Comparison of ENCODE assay signal across 8 mouse cellular contexts in the genomic region with DNA sequence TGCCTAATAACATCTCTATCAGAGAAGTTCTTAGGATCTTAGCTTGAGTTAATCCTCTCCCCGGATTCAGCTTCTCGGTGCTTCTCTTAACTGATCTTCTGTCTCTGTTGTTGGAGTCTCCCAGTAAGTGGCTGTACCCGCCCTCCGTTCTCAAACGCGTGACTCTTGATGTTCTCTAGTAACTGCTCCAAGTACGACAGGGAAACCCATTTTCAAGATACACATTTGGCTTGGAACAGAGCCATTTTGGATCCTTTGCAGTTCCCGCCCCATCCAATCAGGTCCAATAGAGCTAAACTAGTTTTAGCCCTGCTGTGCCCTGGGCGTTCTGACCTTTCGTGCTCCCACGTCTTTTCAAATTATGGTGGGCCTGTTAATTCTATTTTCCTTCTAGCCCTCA. TPM values are rescaled to one million over a fixed set of nuclear protein-coding genes. Genes with fewer than 3 reads are reported as not detected.
A peak's percentile ranks its signal among the peaks of the same experiment; 100 is the strongest.
DNase-seq lines count a peak whose midpoint lies in the region; ATAC-seq and TF ChIP-seq lines count a peak whose summit lies in the region.

No protein-coding gene starts in this region.

- peak overlapping the region; percentile 73 for H3K4me3 ChIP-seq in heart, embryonic 12.5 days
- H3K4me3 ChIP-seq in MEL (ENCODE audit: control insufficient read depth in 1 of 2, insufficient read depth in 1 of 2, low read depth in 2 of 2, low read length in 2 of 2), result peak overlapping the region; percentile 77 to 97
- H3K4me3 ChIP-seq in midbrain, postnatal 0 days (ENCODE audit: low read depth, low read length), result peak overlapping the region; percentile 62

- peak overlapping the region; percentile 79 for H3K9ac ChIP-seq in heart, embryonic 12.5 days
- peak overlapping the region; percentile 90 for H3K9ac ChIP-seq in MEL (ENCODE audit: control insufficient read depth, low read depth, low read length, poor library complexity, severe bottlenecking)
- peak overlapping the region; percentile 70 for H3K9ac ChIP-seq in midbrain, postnatal 0 days (replicated peaks; ENCODE audit: low read length, poor library complexity, severe bottlenecking)

- TF ChIP-seq POLR2A in MEL (IDR thresholded peaks at IDR 0.05; ENCODE audit: control insufficient read depth in 1 of 2, insufficient read depth in 1 of 2, low read depth in 1 of 2, low read length in 2 of 2, poor library complexity in 1 of 2), result no peak; a peak in 1 of 4 replicates

- WGBS in heart, embryonic 12.5 days, result 17% methylated on average over 11 of the region's 11 CpGs
- 6% methylated on average over 11 of the region's 11 CpGs for WGBS in large intestine, adult 2 months
- WGBS in midbrain, postnatal 0 days, result 11% methylated on average over 11 of the region's 11 CpGs

- DNase-seq in heart, postnatal 4 days, result no peak
- peak; percentile 79 for DNase-seq in MEL (ENCODE audit: low read depth, low spot score)
- peak; percentile 21 for DNase-seq in large intestine, adult 2 months (ENCODE audit: low read depth, low spot score)
- DNase-seq in midbrain, postnatal 0 days (ENCODE audit: low spot score), result no peak
- no peak for DNase-seq in frontal cortex, adult 2 months (ENCODE audit: extremely low spot score in 1 of 2, low spot score in 1 of 2)
- no peak for DNase-seq in ovary, postnatal 36 days (ENCODE audit: low spot score)

- TF ChIP-seq EP300 in MEL (IDR thresholded peaks at IDR 0.05; ENCODE audit: low read depth in 1 of 2, low read length in 2 of 2), result no peak

- H3K27ac ChIP-seq in heart, embryonic 12.5 days (ENCODE audit: poor library complexity, severe bottlenecking), result peak overlapping the region; percentile 82
- H3K27ac ChIP-seq in MEL (ENCODE audit: control insufficient read depth, low read depth, low read length), result peak overlapping the region; percentile 87
- H3K27ac ChIP-seq in midbrain, postnatal 0 days (ENCODE audit: low read depth, low read length), result peak overlapping the region; percentile 91

- no peaks in the 10 kb centered on the region for H3K27me3 ChIP-seq in heart, embryonic 12.5 days (replicated peaks)
- no peaks in the 10 kb centered on the region for H3K27me3 ChIP-seq in MEL (ENCODE audit: control insufficient read depth in 1 of 2, insufficient read depth in 2 of 2, low read length in 2 of 2)
- H3K27me3 ChIP-seq in midbrain, postnatal 0 days (ENCODE audit: insufficient read depth, low read length), result no peaks in the 10 kb centered on the region

- no peak for TF ChIP-seq CTCF in MEL (IDR thresholded peaks at IDR 0.05 in 2 of 3, conservative IDR thresholded peaks at IDR 0.05 in 1 of 3; ENCODE audit: control insufficient read depth in 1 of 3, insufficient read depth in 1 of 3, low read depth in 2 of 3, low read length in 3 of 3, poor library complexity in 1 of 3, severe bottlenecking in 1 of 3)
- no peak for TF ChIP-seq CTCF in midbrain, postnatal 0 days (IDR thresholded peaks at IDR 0.05)

- H3K9me3 ChIP-seq in heart, embryonic 12.5 days (replicated peaks), result no peaks in the 10 kb centered on the region
- H3K9me3 ChIP-seq in MEL (replicated peaks; ENCODE audit: insufficient read depth, low read length), result no peaks in the 10 kb centered on the region
- H3K9me3 ChIP-seq in midbrain, postnatal 0 days (ENCODE audit: low read length), result no peaks in the 10 kb centered on the region

- H3K79me2 ChIP-seq in MEL (ENCODE audit: control insufficient read depth, insufficient read depth, low read length, poor library complexity), result peaks cover 4% of the 10 kb centered on the region

- TF ChIP-seq RAD21 in MEL (IDR thresholded peaks at IDR 0.05; ENCODE audit: low read depth, low read length), result no peak

- ATAC-seq in heart, embryonic 12.5 days (ENCODE audit: insufficient number of reproducible peaks, low FRiP score), result 0 out of 2 replicates have a peak, but pooled peaks have one; percentile 6
- peak; percentile 21; the same call in 1 of the 2 replicates for ATAC-seq in erythroblast, adult 5-6 weeks (replicated peaks; ENCODE audit: low FRiP score, poor library complexity, severe bottlenecking)
- no peak for ATAC-seq in midbrain, postnatal 0 days (ENCODE audit: low FRiP score)

- peaks cover 5% of the 10 kb centered on the region for H3K4me1 ChIP-seq in heart, embryonic 12.5 days (replicated peaks)
- peaks cover 4 to 14% of the 10 kb centered on the region in 2 experiments for H3K4me1 ChIP-seq in MEL (ENCODE audit: control insufficient read depth in 1 of 2, insufficient read depth in 2 of 2, low read length in 2 of 2)
- peaks cover 6% of the 10 kb centered on the region; the same call in 1 of the 2 replicates for H3K4me1 ChIP-seq in midbrain, postnatal 0 days (ENCODE audit: insufficient read depth, low read length)

- H3K4me2 ChIP-seq in heart, embryonic 12.5 days, result peak overlapping the region; percentile 82
- H3K4me2 ChIP-seq in midbrain, postnatal 0 days (ENCODE audit: low read depth, low read length, poor library complexity, severe bottlenecking), result peak overlapping the region; percentile 76

- H3K36me3 ChIP-seq in heart, embryonic 12.5 days, result peaks cover 6% of the 10 kb centered on the region; the same call in 1 of the 2 replicates
- peaks cover 0 to 23% of the 10 kb centered on the region in 2 experiments; a peak in 2 of 4 replicates for H3K36me3 ChIP-seq in MEL (ENCODE audit: control insufficient read depth in 1 of 2, insufficient read depth in 2 of 2, low read length in 2 of 2)
- H3K36me3 ChIP-seq in midbrain, postnatal 0 days (ENCODE audit: insufficient read depth, low read length), result no peaks in the 10 kb centered on the region

TF ChIP-seq in MEL, 35 proteins besides CTCF, POLR2A, EP300 and RAD21:
- TF ChIP-seq MXI1 (IDR thresholded peaks at IDR 0.05; ENCODE audit: low read depth, low read length) (peak; percentile 50; the same call in 1 of the 2 replicates), SIN3A (IDR thresholded peaks at IDR 0.05; ENCODE audit: low read length) (peak; percentile 23; the same call in 1 of the 2 replicates), KAT2A (conservative IDR thresholded peaks at IDR 0.05; ENCODE audit: low read depth, low read length) (no peak), JUND (IDR thresholded peaks at IDR 0.05; ENCODE audit: low read depth, low read length) (no peak)

RNA-seq across cellular contexts. Expression of gene Ccdc14, which starts 0.7 kb away (rescaled TPM):
- 7.0 and 8.5 TPM in 2 replicates for polyA plus RNA-seq in heart, embryonic 12.5 days (2016; fragmentation: Nextera tagmentation; extraction: Ambion mirVana)
- total RNA-seq in heart, postnatal 4 days (2021), result 1 to 10 TPM; 8.0 to 8.5 TPM
- 5.8 and 6.5 TPM in 2 replicates for total RNA-seq in MEL (2012; rRNA removed)
- polyA plus RNA-seq in MEL (2012; ENCODE audit: insufficient read depth in 1 of 2, insufficient read length in 2 of 2, low read depth in 1 of 2, low replicate concordance in 2 of 2, missing spikeins in 1 of 2), result 1 to 10 TPM in 1 of 2 experiments, not detected in 1; 8.2 TPM
- total RNA-seq in erythroblast, adult 5-6 weeks (2015; ENCODE audit: low replicate concordance), result 2.1 and 3.1 TPM in 2 replicates
- 1.4 and 2.0 TPM in 2 replicates for total RNA-seq in erythroblast, adult 5-6 weeks (2017; ENCODE audit: low replicate concordance)
- 1.7 and 2.1 TPM in 2 replicates for polyA plus RNA-seq in large intestine, adult 2 months (2012; rRNA removed)
- total RNA-seq in midbrain, postnatal 0 days (2014; rRNA removed), result 2.9 and 5.6 TPM in 2 replicates
- 1.8 and 2.2 TPM in 2 replicates for polyA plus RNA-seq in midbrain, postnatal 0 days (2015; fragmentation: Nextera tagmentation; extraction: Ambion mirVana)
- polyA plus RNA-seq in frontal cortex, adult 2 months (2012; rRNA removed), result 2.8 TPM in 2 replicates

RNA-seq across cellular contexts. Expression of gene Ropn1, which starts 41.4 kb away (rescaled TPM):
- polyA plus RNA-seq in heart, embryonic 12.5 days (2016; fragmentation: Nextera tagmentation; extraction: Ambion mirVana), result 0.58 and 0.73 TPM in 2 replicates
- total RNA-seq in heart, postnatal 4 days (2021), result under 1 TPM; 0.95 to 0.99 TPM
- total RNA-seq in MEL (2012; rRNA removed), result not detected in 2 replicates
- not detected for polyA plus RNA-seq in MEL (2012; ENCODE audit: insufficient read depth in 1 of 2, insufficient read length in 2 of 2, low read depth in 1 of 2, low replicate concordance in 2 of 2, missing spikeins in 1 of 2)
- total RNA-seq in erythroblast, adult 5-6 weeks (2015; ENCODE audit: low replicate concordance), result not detected in 2 replicates
- not detected in 2 replicates for total RNA-seq in erythroblast, adult 5-6 weeks (2017; ENCODE audit: low replicate concordance)
- not detected in 2 replicates for polyA plus RNA-seq in large intestine, adult 2 months (2012; rRNA removed)
- not detected in 2 replicates for total RNA-seq in midbrain, postnatal 0 days (2014; rRNA removed)
- 0.20 TPM in 1 of 2 replicates, not detected in the other for polyA plus RNA-seq in midbrain, postnatal 0 days (2015; fragmentation: Nextera tagmentation; extraction: Ambion mirVana)
- polyA plus RNA-seq in frontal cortex, adult 2 months (2012; rRNA removed), result 0.15 TPM in 1 of 2 replicates, not detected in the other

RNA-seq across cellular contexts. Expression of gene Mylk, which starts 53.9 kb away (rescaled TPM):
- 5.2 and 5.4 TPM in 2 replicates for polyA plus RNA-seq in heart, embryonic 12.5 days (2016; fragmentation: Nextera tagmentation; extraction: Ambion mirVana)
- 10 to 100 TPM; 32.0 to 34.4 TPM for total RNA-seq in heart, postnatal 4 days (2021)
- not detected in 2 replicates for total RNA-seq in MEL (2012; rRNA removed)
- not detected for polyA plus RNA-seq in MEL (2012; ENCODE audit: insufficient read depth in 1 of 2, insufficient read length in 2 of 2, low read depth in 1 of 2, low replicate concordance in 2 of 2, missing spikeins in 1 of 2)
- total RNA-seq in erythroblast, adult 5-6 weeks (2015; ENCODE audit: low replicate concordance), result 0.38 and 0.63 TPM in 2 replicates
- total RNA-seq in erythroblast, adult 5-6 weeks (2017; ENCODE audit: low replicate concordance), result 0.85 and 1.1 TPM in 2 replicates
- polyA plus RNA-seq in large intestine, adult 2 months (2012; rRNA removed), result 306 and 525 TPM in 2 replicates
- total RNA-seq in midbrain, postnatal 0 days (2014; rRNA removed), result 5.6 and 8.7 TPM in 2 replicates
- polyA plus RNA-seq in midbrain, postnatal 0 days (2015; fragmentation: Nextera tagmentation; extraction: Ambion mirVana), result 2.5 and 3.4 TPM in 2 replicates
- 9.5 and 12.4 TPM in 2 replicates for polyA plus RNA-seq in frontal cortex, adult 2 months (2012; rRNA removed)

Comparison
In these comparisons a context has a peak if more than half of its experiments do, and no peak if none do; other contexts are left out.
1. DNase-seq: peak in MEL (single experiment) and large intestine, adult 2 months (single experiment); none in heart, postnatal 4 days (single experiment), midbrain, postnatal 0 days (single experiment), frontal cortex, adult 2 months (0 of 2) and ovary, postnatal 36 days (single experiment).
2. RNA of gene Mylk, which starts 53.9 kb away (polyA plus RNA-seq): 306 to 525 TPM in large intestine, adult 2 months; 9.5 to 12.4 TPM in frontal cortex, adult 2 months, 5.2 to 5.4 TPM in heart, embryonic 12.5 days, 2.5 to 3.4 TPM in midbrain, postnatal 0 days and not detected in MEL; every median in the first group is over 10 times any median in the second.
3. Peak in every context shown above with its lines, with median percentiles within 50 percentile points of each other: H3K27ac ChIP-seq, H3K4me3 ChIP-seq and H3K9ac ChIP-seq.